Mouse (Mus musculus) cerebellum, adult 2 months (tissue): ENCODE data around the gene Slc30a5. TPM values are rescaled to one million over a fixed set of nuclear protein-coding genes. Genes with fewer than 3 reads are reported as not detected.
A peak's percentile ranks its signal among the peaks of the same experiment; 100 is the strongest.
"Not testable (repeated sequence)": the region's sequence is repeated elsewhere in the genome, so short reads cannot be mapped to it uniquely, and the experiment has no call there.

Source experiments
- DNase-seq, 2 experiments: peaks; one replicate each; pipeline ENCODE4 v3.0.0; 2021
- H3K27ac ChIP-seq: fragments of 200-500 bp; 2 replicates; pipeline ENCODE4 v1.5.1; 2012; ENCODE audit warnings: low read length, control low read depth, inconsistent platforms; ENCODE audit not compliant: insufficient read depth
- H3K27me3 ChIP-seq: fragments of 200-500 bp; 2 replicates; pipeline ENCODE4 v1.6.1; 2012; ENCODE audit warnings: inconsistent platforms, mild to moderate bottlenecking, low read length, moderate library complexity; ENCODE audit not compliant: control insufficient read depth, insufficient read depth
- H3K4me1 ChIP-seq: fragments of 200-500 bp; 2 replicates; pipeline ENCODE4 v1.6.1; 2011; ENCODE audit warnings: low read length; ENCODE audit not compliant: control insufficient read depth, insufficient read depth
- H3K4me3 ChIP-seq: fragments of 200-500 bp; replicated peaks from 2 replicates; pipeline ENCODE3; 2011; ENCODE audit warnings: mild to moderate bottlenecking, low read depth, low read length, control low read depth; ENCODE audit not compliant: insufficient read depth
- CTCF ChIP-seq: fragments of 200-500 bp; IDR thresholded peaks from 2 replicates; pipeline ENCODE4 v1.5.1; 2011; ENCODE audit warnings: low read depth, mild to moderate bottlenecking, control low read depth, low read length, moderate library complexity, borderline replicate concordance; ENCODE audit not compliant: insufficient read depth
- POLR2A ChIP-seq: fragments of 200-500 bp; IDR thresholded peaks from 2 replicates; pipeline ENCODE4 v1.6.1; 2011; ENCODE audit warnings: low read length, control low read depth, borderline replicate concordance; ENCODE audit not compliant: insufficient read depth
- WGBS: fragments of 180-500 bp; shearing (Covaris S2); methylation state at CpG from one replicate; pipeline ENCODE4 v1.1.7; 2018; 5-methylcytosine and 5-hydroxymethylcytosine counted together
- polyA plus RNA-seq: library from polyadenylated mRNA; depleted of rRNA; stranded (reverse); fragments of >200 nt; gene quantifications from 2 replicates; pipeline ENCODE4 v1.2.3, GENCODE M21; 2012

Slc30a5 gene
- polyA plus RNA-seq, 1 experiment, result 42.7 TPM

GRCm38 (mm10) chr13:100805776-100806175 lies 27.5 kb downstream of the Slc30a5 start:
- no peaks in the 10 kb centered on the region for H3K4me1 ChIP-seq
- H3K27ac ChIP-seq, result no peak overlapping the region
- WGBS, result 97% methylated on average over 3 of the region's 3 CpGs
- no peak for DNase-seq
- H3K27me3 ChIP-seq, result no peaks in the 10 kb centered on the region
- no peak for TF ChIP-seq CTCF
- no peak for TF ChIP-seq POLR2A
- H3K4me3 ChIP-seq, result no peak overlapping the region

GRCm38 (mm10) chr13:100797171-100797570 lies 36.1 kb downstream of the Slc30a5 start:
- no peaks in the 10 kb centered on the region for H3K27me3 ChIP-seq
- TF ChIP-seq CTCF (no peak), POLR2A (no peak)
- H3K4me1 ChIP-seq, result no peaks in the 10 kb centered on the region
- 89% methylated on average over 6 of the region's 6 CpGs for WGBS
- H3K27ac ChIP-seq, result no peak overlapping the region
- H3K4me3 ChIP-seq, result no peak overlapping the region
- no peak for DNase-seq

- TF ChIP-seq POLR2A (no peak), CTCF (no peak)
- Histone ChIP-seq H3K27me3 (no peaks in the 10 kb centered on the region), H3K4me1 (no peaks in the 10 kb centered on the region), H3K27ac (no peak overlapping the region), H3K4me3 (no peak overlapping the region)
- no peak for DNase-seq
- WGBS, result 89% methylated on average over 3 of the region's 3 CpGs
Measured at GRCm38 (mm10) chr13:100789083-100789482, 44.1 kb downstream of the Slc30a5 start.

GRCm38 (mm10) chr13:100788057-100788456 lies 45.2 kb downstream of the Slc30a5 start:
- not testable (repeated sequence) for H3K4me1 ChIP-seq, DNase-seq, H3K27ac ChIP-seq, H3K27me3 ChIP-seq, H3K4me3 ChIP-seq
- WGBS, result 95% methylated on average over 12 of the region's 14 CpGs

- no peak for DNase-seq
- Histone ChIP-seq H3K4me1 (no peaks in the 10 kb centered on the region), H3K4me3 (no peak overlapping the region), H3K27me3 (no peaks in the 10 kb centered on the region), H3K27ac (no peak overlapping the region)
- TF ChIP-seq POLR2A, result no peak
- no peak for TF ChIP-seq CTCF
- WGBS, result 86% methylated on average over 6 of the region's 6 CpGs
Measured at GRCm38 (mm10) chr13:100787316-100788010, 45.8 kb downstream of the Slc30a5 start.

GRCm38 (mm10) chr13:100786414-100786867 lies 46.8 kb downstream of the Slc30a5 start, which contains the start of gene Ccnb1:
Gene Ccnb1 (minus strand): TSS chr13:100786570.
- H3K4me3 ChIP-seq, result peak within 1 kb of the TSS; percentile 53
- H3K4me1 ChIP-seq, result no peaks in the 10 kb centered on the region
- under 1% methylated on average over 35 of the region's 35 CpGs for WGBS
- no peak within 1 kb of the TSS for H3K27ac ChIP-seq
- peak; percentile 90 for DNase-seq
- no peaks in the 10 kb centered on the region for H3K27me3 ChIP-seq
- TF ChIP-seq CTCF (peak; percentile 29; the same call in 1 of the 2 replicates), POLR2A (peak; percentile 51; the same call in 1 of the 2 replicates)

- no peaks in the 10 kb centered on the region for H3K27me3 ChIP-seq
- no peak overlapping the region for H3K27ac ChIP-seq
- TF ChIP-seq POLR2A (no peak), CTCF (no peak)
- DNase-seq, result no peak
- peak overlapping the region; percentile 53 for H3K4me3 ChIP-seq
- WGBS, result under 1% methylated on average over 30 of the region's 30 CpGs
- H3K4me1 ChIP-seq, result no peaks in the 10 kb centered on the region
Measured at GRCm38 (mm10) chr13:100785806-100786413, 47.3 kb downstream of the Slc30a5 start.

GRCm38 (mm10) chr13:100777491-100777890 lies 55.7 kb downstream of the Slc30a5 start:
- no peaks in the 10 kb centered on the region for H3K4me1 ChIP-seq
- H3K4me3 ChIP-seq, result no peak overlapping the region
- no peak for DNase-seq
- TF ChIP-seq POLR2A (no peak), CTCF (no peak)
- H3K27me3 ChIP-seq, result no peaks in the 10 kb centered on the region
- WGBS, result 84% methylated on average over 3 of the region's 3 CpGs
- no peak overlapping the region for H3K27ac ChIP-seq
